10 mouse cellular contexts compared by ENCODE assay signal in genomic region chr14:31432424-31432823, GRCm38 (mm10). TPM values are rescaled to one million over a fixed set of nuclear protein-coding genes. Genes with fewer than 3 reads are reported as not detected.
A peak's percentile ranks its signal among the peaks of the same experiment; 100 is the strongest.
DNase-seq lines count a peak whose midpoint lies in the region; ATAC-seq and TF ChIP-seq lines count a peak whose summit lies in the region.
"Had no signal": no experiment of that assay in that cellular context is flagged by ENCODE, and none has a peak within 500 bp of the region (broad histone marks: within the 10 kb centered on the region; RNA-seq: fewer than 3 reads in every experiment).

No protein-coding gene starts in this region.

- WGBS in heart, embryonic 13.5 days: 49% methylated on average over 4 of the region's 4 CpGs
- 58% methylated on average over 4 of the region's 4 CpGs for WGBS in neural tube, embryonic 12.5 days
- 20% methylated on average over 4 of the region's 4 CpGs for WGBS in small intestine, adult 2 months

- no peak for TF ChIP-seq POLR2A in small intestine, adult 2 months (IDR thresholded peaks at IDR 0.05; ENCODE audit: low read depth, low read length)

- peaks cover 10% of the 10 kb centered on the region; the same call in 1 of the 2 replicates for H3K27me3 ChIP-seq in heart, embryonic 13.5 days (replicated peaks)
- H3K27me3 ChIP-seq in neural tube, embryonic 12.5 days (replicated peaks): peaks cover 4% of the 10 kb centered on the region; the same call in 1 of the 2 replicates
- H3K27me3 ChIP-seq in small intestine, adult 2 months (ENCODE audit: control insufficient read depth, insufficient read depth, low read length): 0 out of 2 replicates have a peak, but pooled peaks cover 5% of the 10 kb centered on the region

- peaks cover 61% of the 10 kb centered on the region for H3K4me1 ChIP-seq in heart, embryonic 13.5 days
- peaks cover 15% of the 10 kb centered on the region for H3K4me1 ChIP-seq in neural tube, embryonic 12.5 days
- peaks cover 20% of the 10 kb centered on the region for H3K4me1 ChIP-seq in small intestine, adult 2 months (ENCODE audit: control insufficient read depth, insufficient read depth, insufficient read length, low read length)

- H3K4me2 ChIP-seq in heart, embryonic 13.5 days: peak overlapping the region; percentile 95
- 0 out of 2 replicates have a peak overlapping the region, but pooled peaks have one; percentile 6 for H3K4me2 ChIP-seq in neural tube, embryonic 12.5 days (replicated peaks)

- intact Hi-C loops in heart, postnatal 25 days (cut with DNase I): no loop called here

- peaks cover 4% of the 10 kb centered on the region; the same call in 1 of the 2 replicates for H3K36me3 ChIP-seq in heart, embryonic 13.5 days
- peaks cover 6% of the 10 kb centered on the region; the same call in 1 of the 2 replicates for H3K36me3 ChIP-seq in neural tube, embryonic 12.5 days
- H3K36me3 ChIP-seq in small intestine, adult 2 months (ENCODE audit: control insufficient read depth, insufficient read depth, low read length): no peaks in the 10 kb centered on the region

- peak overlapping the region; percentile 49; the same call in 1 of the 2 replicates for H3K27ac ChIP-seq in heart, embryonic 13.5 days (replicated peaks)
- H3K27ac ChIP-seq in neural tube, embryonic 12.5 days: no peak overlapping the region
- peak overlapping the region; percentile 21; the same call in 1 of the 2 replicates for H3K27ac ChIP-seq in small intestine, adult 2 months (ENCODE audit: insufficient read depth, low read depth, low read length)

- no peak for TF ChIP-seq CTCF in small intestine, adult 2 months (IDR thresholded peaks at IDR 0.05; ENCODE audit: extremely low read depth, insufficient read length, insufficient replicate concordance, low read depth, low read length)

- H3K9ac ChIP-seq in heart, embryonic 13.5 days: peak overlapping the region; percentile 41; the same call in 1 of the 2 replicates
- H3K9ac ChIP-seq in neural tube, embryonic 12.5 days: no peak overlapping the region

- no peak for DNase-seq in heart, postnatal 25 days (ENCODE audit: low spot score)
- DNase-seq in neural tube, embryonic 10.5 days (ENCODE audit: extremely low spot score, low spot score): no peak
- DNase-seq in kidney, postnatal 25 days: peak; percentile 58 to 68
- no peak for DNase-seq in c-Kit-positive CD71-positive TER-119-positive erythroid progenitor cells, embryonic 14.5 days (ENCODE audit: low spot score)
- DNase-seq: cerebellum, adult 11 months; right cerebral cortex, postnatal 4 days had no signal

- no peak overlapping the region; the same call in 1 of the 2 replicates for H3K4me3 ChIP-seq in heart, embryonic 13.5 days
- no peak overlapping the region for H3K4me3 ChIP-seq in neural tube, embryonic 12.5 days
- no peak overlapping the region for H3K4me3 ChIP-seq in small intestine, adult 2 months (ENCODE audit: low read depth, low read length)

- no peak for ATAC-seq in heart, embryonic 13.5 days (ENCODE audit: extremely low read depth, insufficient number of reproducible peaks, low FRiP score, low TSS enrichment)
- no peak for ATAC-seq in neural tube, embryonic 12.5 days (ENCODE audit: low FRiP score, low read depth)
- no peak for ATAC-seq in megakaryocyte-erythroid progenitor cell, adult 5-6 weeks (replicated peaks; ENCODE audit: low FRiP score, low TSS enrichment, poor library complexity, severe bottlenecking)

- H3K9me3 ChIP-seq in heart, embryonic 13.5 days: no peaks in the 10 kb centered on the region
- no peaks in the 10 kb centered on the region for H3K9me3 ChIP-seq in neural tube, embryonic 12.5 days

RNA-seq across cellular contexts. Expression of gene Sh3bp5, which starts 3.5 kb away (rescaled TPM):
- 26.7 and 28.2 TPM in 2 replicates for polyA plus RNA-seq in heart, embryonic 13.5 days (2015; fragmentation: Nextera tagmentation; extraction: Ambion mirVana)
- total RNA-seq in heart, postnatal 25 days (2021): 10 to 100 TPM; 41.0 to 58.1 TPM
- polyA plus RNA-seq in neural tube, embryonic 12.5 days (2016; fragmentation: Nextera tagmentation; extraction: Ambion mirVana): 57.2 TPM in 2 replicates
- polyA plus RNA-seq in small intestine, adult 2 months (2012; rRNA removed): 3.0 and 6.9 TPM in 2 replicates
- total RNA-seq in megakaryocyte-erythroid progenitor cell, adult 5-6 weeks (2014; fragmentation: Nextera tagmentation): 1.1 and 2.3 TPM in 2 replicates
- total RNA-seq in megakaryocyte-erythroid progenitor cell, adult 5-6 weeks (2017): 1.1 and 1.3 TPM in 2 replicates

Comparison
In these comparisons a context has a peak if more than half of its experiments do, and no peak if none do; other contexts are left out.
1. DNase-seq: peak in kidney, postnatal 25 days (2 of 2); none in heart, postnatal 25 days (single experiment), neural tube, embryonic 10.5 days (single experiment) and c-Kit-positive CD71-positive TER-119-positive erythroid progenitor cells, embryonic 14.5 days (single experiment).